Mouse (Mus musculus) limb, embryonic 13.5 days (tissue): Measurements from ENCODE around the gene Tmem8b. TPM values are rescaled to one million over a fixed set of nuclear protein-coding genes. Genes with fewer than 3 reads are reported as not detected.
A peak's percentile ranks its signal among the peaks of the same experiment; 100 is the strongest.

Experiments used
- ATAC-seq: fragments of 200-750 bp; cut with Nextera tagmentation; 2 replicates; pipeline ENCODE4 v1.8.0; 2017; ENCODE audit warnings: low read depth, moderate number of reproducible peaks, moderate TSS enrichment; ENCODE audit not compliant: low FRiP score
- H3K27ac ChIP-seq: fragments of 300-500 bp; sonication (generic); 2 replicates; pipeline ENCODE4 v1.5.1; 2015; ENCODE audit warnings: inconsistent platforms, mild to moderate bottlenecking, moderate library complexity
- H3K27me3 ChIP-seq: fragments of 300-500 bp; sonication (generic); 2 replicates; pipeline ENCODE4 v1.6.1; 2015; ENCODE audit warnings: mild to moderate bottlenecking, inconsistent platforms
- H3K36me3 ChIP-seq: fragments of 300-500 bp; sonication (generic); 2 replicates; pipeline ENCODE4 v1.6.1; 2015; ENCODE audit warnings: inconsistent platforms, mild to moderate bottlenecking, moderate library complexity
- H3K4me1 ChIP-seq: fragments of 300-500 bp; sonication (generic); 2 replicates; pipeline ENCODE4 v1.6.1; 2015; ENCODE audit warnings: inconsistent platforms
- H3K4me2 ChIP-seq: fragments of 300-500 bp; sonication (generic); replicated peaks from 2 replicates; pipeline ENCODE4 v1.6.1; 2015; ENCODE audit warnings: inconsistent platforms, mild to moderate bottlenecking, moderate library complexity
- H3K4me3 ChIP-seq: fragments of 300-500 bp; sonication (generic); 2 replicates; pipeline ENCODE4 v1.5.1; 2015; ENCODE audit warnings: moderate library complexity, mild to moderate bottlenecking, inconsistent platforms
- H3K9ac ChIP-seq: fragments of 300-500 bp; sonication (generic); 2 replicates; pipeline ENCODE4 v1.6.1; 2015; ENCODE audit warnings: mild to moderate bottlenecking, inconsistent platforms
- H3K9me3 ChIP-seq: fragments of 300-500 bp; sonication (generic); 2 replicates; pipeline ENCODE4 v1.6.1; 2016; ENCODE audit warnings: inconsistent platforms
- WGBS: fragments of 180-500 bp; shearing (Covaris S2); methylation state at CpG from one replicate; pipeline ENCODE4 v1.1.7; 2015; 5-methylcytosine and 5-hydroxymethylcytosine counted together
- polyA plus RNA-seq: library from polyadenylated mRNA; unstranded; fragments of >200 nt; fragmentation: Nextera tagmentation; extraction: Ambion mirVana; gene quantifications from 2 replicates; pipeline ENCODE4 v1.2.1, GENCODE M21; 2015

Gene Tmem8b
- polyA plus RNA-seq, 1 experiment from 2014 or later: 7.8 TPM

GRCm38 (mm10) chr4:43669428-43669794, 640 bp downstream of the Tmem8b start:
- Histone ChIP-seq H3K9ac (peak overlapping the region; percentile 83), H3K36me3 (peaks cover 9% of the 10 kb centered on the region), H3K9me3 (no peaks in the 10 kb centered on the region), H3K4me2 (peak overlapping the region; percentile 89), H3K27me3 (peaks cover 32% of the 10 kb centered on the region), H3K27ac (peak overlapping the region; percentile 52; the same call in 1 of the 2 replicates), H3K4me3 (peak overlapping the region; percentile 66), H3K4me1 (peaks cover 42% of the 10 kb centered on the region)
- under 1% methylated on average over 18 of the region's 25 CpGs for WGBS
- peak; percentile 89 for ATAC-seq

- Histone ChIP-seq H3K27me3 (peaks cover 5% of the 10 kb centered on the region; the same call in 1 of the 2 replicates), H3K36me3 (peaks cover 33% of the 10 kb centered on the region), H3K27ac (no peak overlapping the region), H3K4me2 (no peak overlapping the region), H3K9me3 (no peaks in the 10 kb centered on the region), H3K4me1 (peaks cover 42% of the 10 kb centered on the region), H3K4me3 (no peak overlapping the region), H3K9ac (no peak overlapping the region)
- WGBS: 8% methylated on average over 2 of the region's 2 CpGs
- ATAC-seq: no peak
Observed at GRCm38 (mm10) chr4:43672070-43672469, 3.3 kb downstream of the Tmem8b start.

GRCm38 (mm10) chr4:43673703-43674102, 4.9 kb downstream of the Tmem8b start:
- H3K4me3 ChIP-seq: no peak overlapping the region
- H3K27me3 ChIP-seq: no peaks in the 10 kb centered on the region
- peaks cover 37% of the 10 kb centered on the region for H3K4me1 ChIP-seq
- no peaks in the 10 kb centered on the region for H3K9me3 ChIP-seq
- H3K27ac ChIP-seq: peak overlapping the region; percentile 39; the same call in 1 of the 2 replicates
- peaks cover 48% of the 10 kb centered on the region for H3K36me3 ChIP-seq
- no peak overlapping the region for H3K4me2 ChIP-seq
- ATAC-seq: no peak
- no peak overlapping the region for H3K9ac ChIP-seq
- WGBS: 66% methylated on average over 8 of the region's 8 CpGs

- no peak overlapping the region for H3K4me2 ChIP-seq
- H3K36me3 ChIP-seq: peaks cover 51% of the 10 kb centered on the region
- H3K4me1 ChIP-seq: peaks cover 31% of the 10 kb centered on the region
- H3K9me3 ChIP-seq: no peaks in the 10 kb centered on the region
- WGBS: 79% methylated on average over 5 of the region's 5 CpGs
- H3K27me3 ChIP-seq: no peaks in the 10 kb centered on the region
- no peak overlapping the region for H3K27ac ChIP-seq
- no peak overlapping the region for H3K4me3 ChIP-seq
- no peak for ATAC-seq
- H3K9ac ChIP-seq: no peak overlapping the region
Observed at GRCm38 (mm10) chr4:43674974-43675373, 6.2 kb downstream of the Tmem8b start.

GRCm38 (mm10) chr4:43675608-43676007, 6.8 kb downstream of the Tmem8b start:
- no peaks in the 10 kb centered on the region for H3K9me3 ChIP-seq
- no peak for ATAC-seq
- WGBS: 72% methylated on average over 4 of the region's 4 CpGs
- H3K36me3 ChIP-seq: peaks cover 53% of the 10 kb centered on the region
- no peak overlapping the region for H3K27ac ChIP-seq
- H3K4me1 ChIP-seq: peaks cover 24% of the 10 kb centered on the region
- H3K9ac ChIP-seq: no peak overlapping the region
- H3K4me2 ChIP-seq: no peak overlapping the region
- no peak overlapping the region for H3K4me3 ChIP-seq
- H3K27me3 ChIP-seq: no peaks in the 10 kb centered on the region

- peaks cover 80% of the 10 kb centered on the region for H3K36me3 ChIP-seq
- H3K27ac ChIP-seq: no peak overlapping the region
- ATAC-seq: no peak
- no peak overlapping the region for H3K4me2 ChIP-seq
- 89% methylated on average over 6 of the region's 6 CpGs for WGBS
- no peak overlapping the region for H3K9ac ChIP-seq
- H3K4me3 ChIP-seq: no peak overlapping the region
- no peaks in the 10 kb centered on the region for H3K27me3 ChIP-seq
- H3K9me3 ChIP-seq: no peaks in the 10 kb centered on the region
- H3K4me1 ChIP-seq: no peaks in the 10 kb centered on the region
Observed at GRCm38 (mm10) chr4:43678541-43678940, 9.8 kb downstream of the Tmem8b start.

GRCm38 (mm10) chr4:43679416-43680043, 10.8 kb downstream of the Tmem8b start:
- no peak overlapping the region for H3K9ac ChIP-seq
- WGBS: 88% methylated on average over 7 of the region's 7 CpGs
- H3K27ac ChIP-seq: no peak overlapping the region
- no peak overlapping the region for H3K4me2 ChIP-seq
- no peaks in the 10 kb centered on the region for H3K27me3 ChIP-seq
- no peaks in the 10 kb centered on the region for H3K4me1 ChIP-seq
- no peaks in the 10 kb centered on the region for H3K9me3 ChIP-seq
- H3K36me3 ChIP-seq: peaks cover 72% of the 10 kb centered on the region
- ATAC-seq: no peak
- H3K4me3 ChIP-seq: no peak overlapping the region

GRCm38 (mm10) chr4:43690021-43690420, 21.2 kb downstream of the Tmem8b start:
- Histone ChIP-seq H3K9me3 (no peaks in the 10 kb centered on the region), H3K4me1 (no peaks in the 10 kb centered on the region), H3K36me3 (peaks cover 47% of the 10 kb centered on the region), H3K27me3 (no peaks in the 10 kb centered on the region), H3K4me3 (no peak overlapping the region), H3K9ac (no peak overlapping the region), H3K4me2 (no peak overlapping the region), H3K27ac (no peak overlapping the region)
- ATAC-seq: no peak
- 93% methylated on average over 17 of the region's 17 CpGs for WGBS

GRCm38 (mm10) chr4:43691026-43691425, 22.3 kb downstream of the Tmem8b start:
- Histone ChIP-seq H3K4me3 (no peak overlapping the region), H3K36me3 (peaks cover 37% of the 10 kb centered on the region), H3K9ac (no peak overlapping the region), H3K4me1 (no peaks in the 10 kb centered on the region), H3K27me3 (no peaks in the 10 kb centered on the region), H3K27ac (no peak overlapping the region), H3K9me3 (no peaks in the 10 kb centered on the region), H3K4me2 (no peak overlapping the region)
- WGBS: 80% methylated on average over 5 of the region's 5 CpGs
- ATAC-seq: no peak

- Histone ChIP-seq H3K4me2 (no peak overlapping the region), H3K36me3 (peaks cover 15% of the 10 kb centered on the region), H3K4me3 (no peak overlapping the region), H3K27ac (no peak overlapping the region), H3K9ac (no peak overlapping the region), H3K9me3 (no peaks in the 10 kb centered on the region), H3K4me1 (no peaks in the 10 kb centered on the region), H3K27me3 (no peaks in the 10 kb centered on the region)
- 71% methylated on average over 5 of the region's 5 CpGs for whole genome bisulfite sequencing
- no peak for ATAC-seq
Observed at GRCm38 (mm10) chr4:43693806-43694241, 25.1 kb downstream of the Tmem8b start.

- Histone ChIP-seq H3K27me3 (no peaks in the 10 kb centered on the region), H3K4me1 (no peaks in the 10 kb centered on the region), H3K9me3 (no peaks in the 10 kb centered on the region), H3K9ac (no peak overlapping the region), H3K4me2 (no peak overlapping the region), H3K27ac (no peak overlapping the region), H3K4me3 (no peak overlapping the region), H3K36me3 (peaks cover 6% of the 10 kb centered on the region)
- 85% methylated on average over 1 of the region's 1 CpGs for WGBS
- no peak for ATAC-seq
Observed at GRCm38 (mm10) chr4:43694439-43695248, 25.9 kb downstream of the Tmem8b start.

GRCm38 (mm10) chr4:43695249-43695671, 26.5 kb downstream of the Tmem8b start:
- H3K27ac ChIP-seq: no peak overlapping the region
- H3K9ac ChIP-seq: no peak overlapping the region
- no peak overlapping the region for H3K4me3 ChIP-seq

More at GRCm38 (mm10) chr4:43695249-43695671, 26.5 kb downstream of the Tmem8b start:
- peaks cover under 1% of the 10 kb centered on the region; the same call in 1 of the 2 replicates for H3K36me3 ChIP-seq
- ATAC-seq: no peak
- no peaks in the 10 kb centered on the region for H3K27me3 ChIP-seq
- H3K9me3 ChIP-seq: no peaks in the 10 kb centered on the region
- H3K4me1 ChIP-seq: no peaks in the 10 kb centered on the region
- 35% methylated on average over 9 of the region's 9 CpGs for WGBS
- no peak overlapping the region for H3K4me2 ChIP-seq
